Mouse (Mus musculus): ENCODE data around the gene Ccdc87.
"Not testable (repeated sequence)": the region's sequence is repeated elsewhere in the genome, so short reads cannot be mapped to it uniquely, and the experiment has no call there.

Gene Ccdc87

DNA sequence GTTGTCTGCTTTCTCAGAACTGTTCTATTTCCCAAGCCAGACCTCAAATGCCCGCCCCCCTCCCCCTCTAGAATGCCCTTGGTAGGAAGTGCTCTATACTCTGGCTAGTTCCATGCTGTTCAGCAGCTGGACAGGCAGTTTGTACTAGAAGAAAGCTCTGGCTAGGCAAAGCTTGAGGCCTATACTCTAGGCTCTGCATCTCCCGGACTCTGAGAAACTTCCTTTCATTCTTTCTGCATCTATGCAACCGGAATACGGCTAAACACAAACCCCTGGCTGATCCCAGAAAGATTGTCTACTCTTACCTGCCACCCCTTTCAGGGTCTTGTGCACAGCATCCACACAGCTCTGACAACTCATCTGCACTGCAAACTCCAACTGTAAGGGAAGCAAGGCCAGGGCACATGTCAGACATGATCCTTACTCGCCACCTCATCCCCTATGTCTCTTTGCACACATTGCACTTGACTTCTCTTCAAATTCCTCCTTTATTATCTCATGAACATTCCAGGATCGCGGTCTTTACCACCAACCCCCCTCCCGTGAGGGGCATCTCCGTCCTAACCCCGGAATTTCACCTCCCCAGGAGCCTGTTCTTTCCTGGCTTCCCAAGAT, 533 bp upstream of the Ccdc87 start:
- DNase-seq (ENCODE audit: low spot score) = no peak

DNA sequence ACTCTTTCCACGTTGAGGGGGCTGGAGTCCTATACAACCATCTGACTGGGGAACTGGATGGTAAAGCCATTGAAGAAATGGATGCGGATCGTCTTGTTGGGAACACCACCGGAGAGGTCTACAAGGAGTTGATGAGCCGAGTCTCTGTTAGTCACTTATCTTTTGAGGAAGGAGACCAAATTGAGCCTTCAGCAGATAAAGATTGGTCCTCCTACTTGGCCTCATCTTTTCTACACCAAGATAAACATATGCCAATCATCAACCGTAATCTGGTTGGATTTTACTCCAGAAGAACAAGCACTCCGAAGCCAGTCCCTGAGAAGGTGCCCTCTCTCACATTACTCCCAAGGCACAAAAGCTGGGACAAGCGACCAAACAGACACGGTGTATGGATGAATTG, 1.7 kb downstream of the Ccdc87 start:
- DNase-seq (ENCODE audit: low spot score) = no peak

DNA sequence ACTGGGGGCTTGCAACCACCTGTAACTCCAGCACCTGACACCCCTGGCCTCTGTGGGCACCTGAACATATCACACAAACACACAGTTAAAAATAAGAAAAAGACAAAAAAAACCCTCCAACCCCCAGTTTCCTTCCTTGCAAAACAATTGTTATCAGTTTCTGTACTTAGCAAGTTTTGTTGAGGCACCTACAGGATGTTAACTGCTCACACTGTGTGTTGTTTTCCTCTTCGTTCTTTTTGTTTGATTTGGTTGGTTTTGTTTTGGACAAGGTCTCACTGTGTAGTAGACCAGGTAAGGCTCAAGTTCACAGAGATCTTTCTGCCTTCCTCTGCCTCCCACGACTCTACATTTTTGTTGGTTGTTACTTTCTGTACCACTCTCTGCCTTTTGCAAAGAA, 3.4 kb downstream of the Ccdc87 start:
- DNase-seq (ENCODE audit: low spot score) = no peak

DNA sequence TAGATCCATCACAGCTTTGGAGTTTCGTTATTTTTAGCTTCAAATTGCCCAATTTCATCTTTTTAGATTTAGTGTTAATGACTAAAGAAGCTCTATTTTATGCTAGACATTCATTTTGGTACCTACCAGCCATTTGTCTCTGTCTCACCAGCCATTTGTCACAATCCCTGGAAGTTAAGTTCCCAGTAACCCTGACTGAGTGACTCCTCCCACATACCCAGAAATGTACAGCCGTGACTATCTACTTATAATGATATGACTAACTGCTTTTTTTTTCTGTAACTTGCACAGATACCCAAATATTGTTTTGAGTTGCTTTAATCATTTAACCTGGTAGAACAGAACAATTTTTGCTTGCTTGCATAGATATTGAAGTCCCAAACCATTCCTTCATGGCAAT, 6.7 kb downstream of the Ccdc87 start:
- no peak for DNase-seq (ENCODE audit: low spot score)

DNA sequence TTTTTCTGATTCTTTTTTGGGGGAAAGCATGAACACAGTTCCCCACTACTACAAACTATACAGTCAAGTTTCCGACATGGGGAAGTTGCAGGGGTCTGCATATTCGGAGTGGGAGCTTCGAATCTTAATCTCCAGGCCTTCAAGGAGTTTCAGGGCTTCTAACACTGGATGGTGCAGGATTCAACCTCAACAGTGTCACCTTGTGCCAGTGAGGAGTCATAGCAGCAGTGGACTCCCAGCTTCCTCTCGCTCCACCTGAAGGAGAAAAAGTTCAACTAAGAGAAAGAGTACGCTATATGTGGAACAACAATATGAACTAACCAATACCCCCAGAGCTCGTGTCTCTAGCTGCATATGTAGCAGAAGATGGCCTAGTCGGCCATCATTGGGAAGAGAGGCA, 8.3 kb downstream of the Ccdc87 start:
- DNase-seq (ENCODE audit: low spot score) = peak; percentile 35

DNA sequence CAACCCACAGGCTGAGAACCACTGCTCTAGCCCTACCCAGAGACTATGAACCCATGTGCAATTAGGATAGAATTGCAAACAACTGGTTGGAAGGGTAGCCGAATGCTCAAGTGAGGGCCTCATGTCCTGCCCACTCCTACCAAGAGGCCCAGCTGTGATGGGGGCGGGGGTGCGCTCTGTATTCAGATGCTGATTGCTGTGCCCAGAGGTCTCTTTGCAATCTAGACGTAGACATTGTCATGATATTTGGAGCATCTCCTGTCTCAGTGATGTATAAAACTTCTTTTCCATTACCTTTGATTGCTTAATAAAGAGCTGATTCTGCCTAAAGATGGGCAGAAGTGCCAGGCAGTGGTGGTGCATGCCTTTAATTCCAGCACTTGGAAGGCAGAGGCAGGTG, 10.6 kb downstream of the Ccdc87 start:
- no peak for DNase-seq (ENCODE audit: low spot score)

DNA sequence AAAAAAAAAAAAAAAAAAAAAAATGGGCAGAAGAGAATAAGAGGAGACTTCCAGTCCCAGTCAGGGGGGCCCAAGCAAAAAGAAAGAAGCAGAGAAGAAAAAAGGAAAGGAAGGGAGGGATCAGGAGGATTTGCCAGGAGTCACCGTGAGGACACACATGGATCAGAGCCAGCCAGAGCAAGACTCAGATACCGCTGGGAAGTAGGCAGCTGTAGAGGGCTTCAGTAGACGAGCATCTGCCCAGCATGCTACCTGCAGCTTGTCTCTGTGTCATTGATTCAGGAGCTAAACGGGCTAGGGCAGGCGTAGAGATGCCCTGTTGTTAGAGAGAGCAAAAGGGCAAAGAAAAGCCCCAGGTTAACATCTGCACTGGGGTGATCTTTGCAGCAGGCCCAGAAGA, 11.1 kb downstream of the Ccdc87 start:
- no peak for DNase-seq (ENCODE audit: low spot score)

DNA sequence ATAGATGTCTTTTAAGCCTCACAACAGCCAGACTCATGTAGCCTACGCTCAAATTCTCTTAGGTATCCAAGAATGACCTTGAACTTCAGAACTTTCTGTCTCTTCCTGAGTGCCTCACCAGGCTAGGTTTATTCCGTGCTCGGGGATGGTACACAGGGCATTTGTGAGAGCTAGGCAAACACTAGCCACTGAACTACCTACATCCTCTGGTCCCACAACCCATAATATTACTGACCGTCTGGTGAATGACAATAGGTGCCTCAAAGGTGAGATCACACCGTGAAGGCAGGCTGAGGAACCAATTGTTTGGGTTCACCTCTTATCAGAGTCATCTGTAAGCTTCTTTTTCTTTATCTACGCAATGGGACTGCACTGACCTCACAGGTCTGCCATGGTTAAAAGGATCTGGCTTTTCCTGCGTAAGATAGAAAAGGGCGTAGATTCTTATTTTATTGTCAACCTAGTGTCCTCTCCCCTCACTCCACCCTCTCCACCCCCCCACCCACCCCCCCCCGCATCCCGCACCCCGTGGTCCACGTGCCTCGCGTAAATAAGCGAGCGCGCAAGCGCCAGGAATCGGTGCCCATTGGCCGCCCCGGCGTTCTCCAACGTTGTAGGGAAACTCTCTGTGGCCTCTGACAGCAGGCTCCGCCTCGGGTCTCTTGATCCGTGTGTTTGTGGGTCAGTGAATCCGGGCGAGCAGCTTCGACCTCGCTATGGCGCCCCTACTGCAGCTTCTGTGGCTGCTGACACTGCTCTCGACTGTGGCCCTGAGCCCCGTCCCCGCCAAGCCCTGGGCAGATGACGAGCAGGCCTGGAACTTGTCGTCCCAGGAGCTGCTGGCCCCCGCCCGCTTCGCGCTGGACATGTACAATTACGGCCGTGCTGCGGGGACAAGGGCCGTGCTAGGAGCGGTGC, 15.6 kb downstream of the Ccdc87 start, which contains the start of gene Ctsf:
Ctsf (plus strand) TSS at position 579 of the 918 bp plus-strand sequence.
- peak; percentile 92 for DNase-seq (ENCODE audit: low spot score)

DNA sequence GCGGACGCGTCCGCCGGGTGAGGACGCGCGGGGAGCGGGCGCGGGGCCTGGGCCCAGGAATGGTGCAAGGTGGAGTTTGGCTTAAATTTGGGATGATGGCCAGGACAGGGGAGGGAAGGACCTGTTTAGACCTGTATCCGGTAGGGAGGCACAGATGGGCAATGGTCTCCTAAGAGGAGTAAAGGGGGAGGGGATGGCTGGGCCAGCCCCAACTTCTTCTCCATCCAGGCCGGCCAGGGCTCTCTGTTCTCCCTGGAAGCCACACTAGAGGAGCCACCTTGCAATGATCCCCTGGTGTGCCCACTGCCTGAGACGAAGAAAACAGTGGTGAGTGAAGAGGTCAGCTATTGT, 16.3 kb downstream of the Ccdc87 start:
- DNase-seq (ENCODE audit: low spot score) = no peak

DNA sequence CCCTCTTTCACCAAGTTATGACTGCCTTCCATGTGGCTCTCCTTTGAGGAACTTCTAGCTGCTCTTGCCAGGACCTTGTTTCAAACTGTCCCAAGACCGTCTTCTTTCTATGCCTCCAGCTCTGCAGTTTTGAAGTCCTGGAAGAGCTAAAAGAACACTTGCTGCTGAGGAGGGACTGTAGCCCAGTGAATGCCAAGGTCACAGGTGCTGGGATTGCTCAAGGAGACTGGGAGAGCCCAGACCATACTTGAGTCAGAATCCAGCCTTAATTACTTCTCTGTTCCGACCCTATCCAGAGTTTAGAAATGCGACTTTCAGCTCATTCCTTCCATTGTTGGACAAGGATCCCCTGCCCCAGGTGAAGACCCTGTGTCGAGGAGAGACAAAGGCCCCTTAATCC, 16.8 kb downstream of the Ccdc87 start:
- no peak for DNase-seq (ENCODE audit: low spot score)

DNA sequence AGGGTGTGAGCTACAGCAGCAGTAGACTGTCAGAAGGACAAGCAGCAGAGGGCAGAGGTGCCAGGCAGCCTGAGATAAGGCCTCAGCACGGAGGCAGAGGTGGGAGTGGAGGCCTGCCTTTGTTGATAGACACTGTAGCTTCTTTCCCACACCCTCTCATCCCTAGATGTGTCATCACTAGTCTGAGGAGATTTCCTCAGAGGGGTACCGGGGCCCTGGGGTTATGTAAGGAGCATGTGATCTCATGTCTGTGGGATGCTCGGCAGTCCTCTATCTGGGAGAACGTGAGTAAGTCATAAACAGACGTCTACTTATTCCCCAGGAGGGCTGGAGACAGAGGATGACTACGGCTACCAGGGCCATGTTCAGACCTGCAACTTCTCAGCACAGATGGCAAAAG, 19.9 kb downstream of the Ccdc87 start:
- no peak for DNase-seq (ENCODE audit: low spot score)

DNA sequence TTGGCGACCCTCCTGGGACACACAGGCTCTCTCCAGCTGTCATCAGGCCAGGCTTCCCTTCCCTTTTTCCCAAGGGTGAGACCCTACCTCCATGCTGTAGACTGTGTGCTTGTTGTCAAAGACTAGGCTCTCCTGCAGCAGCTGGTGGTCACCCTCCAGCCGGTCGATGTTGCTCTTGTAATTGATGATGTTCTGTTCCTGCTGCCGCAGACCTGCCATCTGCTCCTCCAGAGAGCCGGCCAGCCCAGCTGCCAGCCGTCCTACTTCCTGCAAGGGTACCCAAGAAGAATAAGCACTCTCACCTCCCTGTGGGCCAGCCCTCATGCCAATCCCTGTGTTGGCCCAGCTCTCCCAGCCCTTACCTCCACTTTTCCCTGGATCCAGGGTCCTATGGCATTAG, 23.9 kb downstream of the Ccdc87 start:
- DNase-seq (ENCODE audit: low spot score) = no peak

DNA sequence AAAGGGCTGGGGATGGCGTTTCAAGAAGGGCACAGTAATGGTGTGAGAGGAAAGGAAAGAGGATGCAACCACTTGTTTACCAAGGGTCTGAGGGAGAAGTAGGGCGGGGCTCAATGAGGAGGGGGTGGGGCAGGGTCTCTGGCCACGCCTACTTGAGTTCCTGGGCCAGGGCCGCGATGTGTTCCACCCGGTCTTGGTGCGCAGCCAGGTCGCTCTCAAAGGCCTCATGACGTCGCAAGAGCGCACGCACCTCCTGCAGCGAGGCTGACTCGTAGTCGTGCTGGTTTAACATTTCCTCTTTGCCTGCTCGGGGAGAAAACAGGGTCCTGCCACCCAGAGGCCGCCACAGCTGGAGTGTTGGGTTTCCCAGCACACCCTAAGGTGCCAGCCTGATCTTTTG, 26.0 kb downstream of the Ccdc87 start:
- DNase-seq (ENCODE audit: low spot score) = no peak

DNA sequence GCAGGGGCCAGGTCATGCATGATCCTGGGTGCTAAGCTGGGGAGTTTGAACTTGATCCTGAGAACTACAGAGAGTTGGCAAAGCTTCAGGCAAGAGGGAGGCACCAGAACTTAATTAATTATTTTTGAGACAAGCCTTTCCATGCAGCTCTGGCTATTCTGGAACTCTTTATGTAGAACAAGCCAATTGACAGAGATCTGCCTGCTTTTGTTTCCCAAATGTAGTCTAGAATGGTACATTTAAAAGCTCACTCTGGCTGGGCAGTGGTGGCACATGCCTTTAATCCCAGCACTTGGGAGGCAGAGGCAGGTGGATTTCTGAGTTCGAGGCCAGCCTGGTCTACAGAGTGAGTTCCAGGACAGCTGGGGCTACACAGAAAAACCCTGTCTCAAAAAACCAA, 35.4 kb downstream of the Ccdc87 start:
- not testable (repeated sequence) for DNase-seq (ENCODE audit: low spot score)

DNA sequence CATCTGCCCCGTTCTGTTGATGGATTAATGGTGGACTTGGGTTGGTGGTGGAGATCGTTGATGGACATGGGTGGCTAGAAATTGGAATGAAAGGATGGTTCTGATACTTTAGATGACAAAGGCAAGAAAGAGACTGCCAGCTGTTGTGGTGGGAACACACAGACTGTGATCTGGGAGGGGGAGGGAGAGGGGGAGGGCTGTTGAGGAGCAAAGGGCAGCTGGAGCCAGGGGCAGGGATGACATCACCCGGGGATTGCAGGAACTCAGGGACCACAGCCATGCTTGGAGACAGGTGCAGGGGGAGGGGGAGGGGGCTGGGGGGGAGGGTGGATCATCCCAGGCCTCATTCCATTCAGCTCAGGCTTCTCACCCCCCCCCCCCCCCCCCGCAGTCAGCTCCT, 37.1 kb downstream of the Ccdc87 start:
- no peak for DNase-seq (ENCODE audit: low spot score)

DNA sequence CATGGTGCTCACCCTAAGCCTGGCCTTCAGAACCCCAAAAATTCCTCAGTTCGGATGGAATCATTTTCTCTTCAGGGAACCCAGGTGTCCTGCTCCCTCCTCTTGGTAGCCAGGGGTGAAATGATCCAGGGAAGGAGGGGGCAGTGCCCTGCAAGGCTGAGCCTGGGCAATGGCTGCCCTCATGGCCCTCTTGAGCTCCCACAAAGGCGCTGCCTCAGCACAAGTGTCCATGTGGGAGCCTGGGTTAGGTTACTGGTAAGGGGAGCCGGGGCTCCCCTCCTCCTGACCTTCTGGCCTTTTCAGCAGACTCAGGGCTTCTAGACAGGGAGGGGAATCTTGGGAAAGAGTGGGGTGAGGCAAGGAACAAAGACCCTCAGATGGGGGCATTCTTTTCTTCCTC, 37.6 kb downstream of the Ccdc87 start:
- DNase-seq (ENCODE audit: low spot score) = no peak

DNA sequence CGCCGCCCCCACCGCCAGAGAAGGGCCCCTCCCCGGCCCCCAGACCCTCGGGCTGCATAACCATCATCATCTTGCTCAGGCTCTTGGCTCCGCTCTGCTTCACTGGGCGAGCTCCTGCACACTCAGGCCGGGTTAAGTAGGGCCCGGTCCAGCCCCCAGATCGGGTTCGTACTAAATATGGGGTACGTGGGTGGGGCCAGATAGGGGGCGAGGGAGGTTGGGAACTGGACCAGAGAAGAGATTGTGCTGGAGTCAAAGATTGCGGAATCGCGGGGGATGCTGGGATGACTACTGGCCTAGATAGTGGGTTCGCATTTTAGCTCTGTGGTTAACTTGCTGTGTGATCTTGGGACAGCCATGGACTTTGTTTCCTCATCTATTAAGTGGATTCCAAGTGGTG, 38.6 kb downstream of the Ccdc87 start, which contains the start of gene Actn3:
Actn3 (minus strand) TSS at position 125 of the 400 bp plus-strand sequence.
- peak; percentile 56 for DNase-seq (ENCODE audit: low spot score)

DNA sequence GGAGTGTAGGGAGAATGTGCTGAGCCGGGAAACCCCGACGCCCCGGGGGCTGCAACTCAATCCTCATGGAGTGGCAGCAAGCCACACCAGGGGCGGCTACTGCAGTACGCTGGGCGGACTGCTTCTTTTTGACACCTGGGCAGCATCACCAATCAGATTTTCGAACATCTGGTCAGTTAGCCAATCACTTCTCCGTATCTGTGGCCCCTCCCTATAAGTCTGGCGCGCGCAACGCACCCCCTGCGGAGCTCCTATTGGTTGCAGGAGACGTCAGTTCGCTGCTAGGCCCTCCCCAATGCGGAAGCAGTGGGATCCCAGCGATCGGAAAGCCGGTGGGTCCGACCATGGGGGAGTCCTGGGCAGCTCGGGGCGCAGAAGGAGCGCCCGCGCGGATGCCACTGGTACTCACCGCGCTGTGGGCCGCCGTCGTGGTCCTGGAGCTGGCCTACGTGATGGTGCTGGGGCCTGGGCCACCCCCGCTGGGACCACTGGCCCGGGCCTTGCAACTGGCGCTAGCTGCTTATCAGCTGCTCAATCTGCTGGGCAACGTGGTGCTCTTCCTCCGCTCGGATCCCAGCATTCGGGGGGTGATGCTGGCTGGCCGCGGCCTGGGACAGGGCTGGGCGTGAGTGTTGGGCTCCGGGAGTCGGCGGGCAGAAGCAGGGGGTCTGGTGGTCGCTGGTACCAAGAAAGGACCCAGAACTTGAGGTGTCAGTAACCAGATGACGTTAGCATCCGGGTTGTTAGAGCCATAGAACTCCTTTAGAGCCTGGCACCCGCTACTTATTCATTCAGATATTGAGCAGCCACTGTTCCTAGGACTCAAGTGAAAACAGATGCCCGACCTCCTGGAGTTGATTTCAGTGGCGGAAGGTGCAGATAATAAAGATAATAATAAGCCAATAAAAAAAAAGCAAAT, 39.5 kb downstream of the Ccdc87 start, which contains the start of gene Zdhhc24:
Zdhhc24 (plus strand) TSS at position 264 of the 919 bp plus-strand sequence.
- DNase-seq (ENCODE audit: low spot score) = peak; percentile 97

DNA sequence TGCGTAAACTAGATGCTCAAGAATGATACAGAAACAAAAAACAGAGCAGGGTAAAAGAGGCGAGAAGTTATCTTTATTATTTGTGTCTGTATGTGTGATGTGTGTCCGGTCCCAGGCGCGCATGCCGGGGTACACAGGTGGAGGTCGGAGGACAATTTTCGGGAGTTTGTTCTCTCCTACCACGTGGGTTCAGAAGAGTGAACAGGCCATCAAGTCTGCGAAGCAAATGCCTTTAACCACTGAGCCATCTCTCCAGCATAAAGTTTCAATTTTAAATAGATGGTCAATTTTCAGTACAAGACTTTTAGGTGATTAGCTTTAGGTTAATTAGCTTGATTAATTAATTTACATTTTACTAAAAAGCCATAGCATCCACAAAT, 40.1 kb downstream of the Ccdc87 start:
- no peak for DNase-seq (ENCODE audit: low spot score)

DNA sequence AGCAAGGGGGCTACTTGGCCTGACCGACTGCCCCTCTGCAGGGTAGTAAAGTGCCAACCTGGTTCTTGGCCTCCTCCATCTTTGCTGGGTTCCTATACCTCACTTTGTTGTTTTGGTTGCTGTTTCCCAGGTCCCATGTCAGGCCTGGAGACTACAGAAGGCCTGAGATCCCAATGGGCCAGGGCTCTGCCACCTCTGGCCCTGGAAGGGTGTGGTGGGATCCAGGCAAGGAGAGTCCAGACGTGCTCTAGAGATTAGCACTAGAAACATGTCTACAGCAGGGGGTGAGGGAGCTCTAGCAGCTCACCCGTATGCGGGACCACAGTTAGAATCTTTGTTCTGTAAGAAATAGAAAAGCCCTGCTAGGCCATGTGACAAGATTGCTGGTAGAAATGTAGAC, 44.8 kb downstream of the Ccdc87 start:
- DNase-seq (ENCODE audit: low spot score) = no peak

DNA sequence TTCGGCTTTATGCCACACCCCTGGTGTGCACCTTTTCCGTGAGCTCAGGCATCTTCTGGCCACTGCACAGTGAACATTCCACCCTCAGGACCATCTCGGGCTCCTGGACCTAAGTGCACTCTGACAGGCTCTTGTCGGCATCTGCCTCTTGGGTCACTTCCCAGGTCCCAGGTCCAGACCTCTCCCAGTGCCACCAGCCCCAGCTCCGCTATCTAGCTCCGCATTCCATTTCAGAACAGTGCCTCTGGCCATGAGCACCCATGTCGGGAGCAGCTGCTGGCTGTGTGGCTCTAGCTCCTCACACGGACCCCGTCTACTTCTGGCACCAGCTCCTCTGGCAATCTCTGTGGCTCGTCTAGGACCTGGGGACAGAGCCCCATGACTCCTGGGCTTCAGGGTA, 50.6 kb downstream of the Ccdc87 start:
- DNase-seq (ENCODE audit: low spot score) = no peak

DNA sequence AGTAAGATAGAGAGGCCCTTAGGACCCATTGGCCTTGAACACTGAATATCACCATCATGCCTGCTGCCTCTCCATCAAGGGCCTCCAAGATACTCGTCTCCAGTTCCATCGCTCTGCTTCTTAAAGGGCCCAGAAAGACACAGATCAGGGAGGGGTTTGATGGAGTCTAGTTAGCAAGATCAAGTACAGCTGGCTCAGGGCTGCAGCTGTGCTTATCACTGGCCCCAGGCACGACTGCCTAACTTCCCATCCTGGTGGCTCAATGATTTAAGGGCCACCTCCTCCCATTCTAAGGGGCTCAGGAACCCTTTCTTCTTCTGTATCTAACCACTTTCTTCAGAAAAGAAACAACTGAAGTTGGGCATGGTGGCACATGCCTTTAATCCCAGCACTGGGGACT, 52.6 kb downstream of the Ccdc87 start:
- no peak for DNase-seq (ENCODE audit: low spot score)

Data from embryo, embryonic 10.5 days (tissue).